Comparison of ENCODE assay signal across 16 mouse cellular contexts in the genomic region with DNA sequence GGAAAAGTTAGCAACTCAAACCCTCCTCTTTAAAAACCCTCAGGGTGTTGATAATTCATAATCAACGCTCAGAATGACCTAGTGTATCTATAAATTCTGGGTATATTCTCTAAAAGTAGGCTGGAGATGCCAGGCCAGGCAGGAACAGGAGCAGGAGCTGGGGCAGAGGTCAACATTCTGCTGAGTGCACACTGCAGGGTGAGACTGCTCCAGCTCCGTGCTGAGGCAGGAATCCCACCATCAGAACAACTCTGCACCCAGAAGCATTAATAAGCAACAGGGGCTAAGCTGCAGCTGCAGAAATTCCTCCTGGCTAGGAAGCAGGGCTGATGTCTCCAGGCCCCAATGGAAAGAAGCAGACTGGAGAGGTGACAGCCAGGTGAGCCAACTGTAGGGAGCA.
DNase-seq lines count a peak whose midpoint lies in the region; ATAC-seq and TF ChIP-seq lines count a peak whose summit lies in the region.
"Had no signal": no experiment of that assay in that cellular context is flagged by ENCODE, and none has a peak within 500 bp of the region (broad histone marks: within the 10 kb centered on the region; RNA-seq: fewer than 3 reads in every experiment).

No protein-coding gene starts in this region.

- no peaks in the 10 kb centered on the region for H3K9me3 ChIP-seq in hindbrain, embryonic 13.5 days
- H3K9me3 ChIP-seq in hindbrain, embryonic 12.5 days (replicated peaks), result no peaks in the 10 kb centered on the region
- no peaks in the 10 kb centered on the region for H3K9me3 ChIP-seq in kidney, postnatal 0 days (replicated peaks; ENCODE audit: low read length)
- H3K9me3 ChIP-seq in neural tube, embryonic 13.5 days, result no peaks in the 10 kb centered on the region
- H3K9me3 ChIP-seq in neural tube, embryonic 15.5 days (replicated peaks), result no peaks in the 10 kb centered on the region
- H3K9me3 ChIP-seq: forebrain, embryonic 15.5 days; heart, embryonic 12.5 days; liver, embryonic 15.5 days; lung, embryonic 15.5 days had no signal

- 0 out of 2 replicates have a peak, but pooled peaks have one; percentile 22 for ATAC-seq in hindbrain, embryonic 13.5 days (ENCODE audit: low FRiP score)
- ATAC-seq in hindbrain, embryonic 12.5 days (ENCODE audit: low FRiP score), result no peak
- ATAC-seq in kidney, postnatal 0 days (replicated peaks; ENCODE audit: low FRiP score, low read depth), result peak; percentile 50; the same call in 1 of the 2 replicates
- no peak for ATAC-seq in neural tube, embryonic 13.5 days (ENCODE audit: low read depth)
- no peak for ATAC-seq in neural tube, embryonic 15.5 days (ENCODE audit: low FRiP score)

- TF ChIP-seq CTCF in kidney, postnatal 0 days (IDR thresholded peaks at IDR 0.05; ENCODE audit: low read depth), result no peak

- H3K4me1 ChIP-seq in hindbrain, embryonic 13.5 days (replicated peaks), result peaks cover 21% of the 10 kb centered on the region
- peaks cover 16% of the 10 kb centered on the region for H3K4me1 ChIP-seq in hindbrain, embryonic 12.5 days
- peaks cover 15% of the 10 kb centered on the region; the same call in 1 of the 2 replicates for H3K4me1 ChIP-seq in kidney, postnatal 0 days (replicated peaks; ENCODE audit: insufficient read depth, low read length)
- H3K4me1 ChIP-seq in neural tube, embryonic 13.5 days (replicated peaks), result peaks cover 38% of the 10 kb centered on the region
- H3K4me1 ChIP-seq in neural tube, embryonic 15.5 days, result peaks cover 23% of the 10 kb centered on the region
- H3K4me1 ChIP-seq: liver, embryonic 15.5 days; lung, embryonic 15.5 days had no signal

- no peak for DNase-seq in kidney, postnatal 0 days (ENCODE audit: low spot score)
- DNase-seq in kidney, postnatal 4 days, result no peak
- DNase-seq in spleen, adult 12 weeks (ENCODE audit: low spot score), result no peak
- DNase-seq: adrenal gland, postnatal 25 days; gastrocnemius, postnatal 10 days; liver; spleen, adult 18-20 months had no signal

- no peaks in the 10 kb centered on the region for H3K36me3 ChIP-seq in hindbrain, embryonic 13.5 days
- no peaks in the 10 kb centered on the region for H3K36me3 ChIP-seq in hindbrain, embryonic 12.5 days
- no peaks in the 10 kb centered on the region for H3K36me3 ChIP-seq in kidney, postnatal 0 days (ENCODE audit: insufficient read depth, low read length)
- no peaks in the 10 kb centered on the region for H3K36me3 ChIP-seq in neural tube, embryonic 13.5 days
- no peaks in the 10 kb centered on the region for H3K36me3 ChIP-seq in neural tube, embryonic 15.5 days
- H3K36me3 ChIP-seq: forebrain, embryonic 15.5 days; heart, embryonic 12.5 days; liver, embryonic 15.5 days; lung, embryonic 15.5 days had no signal

- H3K9ac ChIP-seq in hindbrain, embryonic 13.5 days, result no peak overlapping the region; the same call in 1 of the 2 replicates
- H3K9ac ChIP-seq in hindbrain, embryonic 12.5 days, result no peak overlapping the region
- H3K9ac ChIP-seq in kidney, postnatal 0 days (ENCODE audit: low read depth, low read length), result no peak overlapping the region
- no peak overlapping the region for H3K9ac ChIP-seq in neural tube, embryonic 13.5 days
- no peak overlapping the region for H3K9ac ChIP-seq in neural tube, embryonic 15.5 days (replicated peaks)
- H3K9ac ChIP-seq: forebrain, embryonic 15.5 days; heart, embryonic 12.5 days; liver, embryonic 15.5 days; lung, embryonic 15.5 days had no signal

- H3K27ac ChIP-seq in hindbrain, embryonic 13.5 days, result no peak overlapping the region
- H3K27ac ChIP-seq in hindbrain, embryonic 12.5 days, result no peak overlapping the region
- H3K27ac ChIP-seq in kidney, postnatal 0 days, result 0 out of 2 replicates have a peak overlapping the region, but pooled peaks have one; percentile 14
- peak overlapping the region; percentile 18; the same call in 1 of the 2 replicates for H3K27ac ChIP-seq in neural tube, embryonic 13.5 days (replicated peaks)
- no peak overlapping the region; the same call in 1 of the 2 replicates for H3K27ac ChIP-seq in neural tube, embryonic 15.5 days (replicated peaks)
- H3K27ac ChIP-seq: forebrain, embryonic 15.5 days; liver, embryonic 15.5 days; lung, embryonic 15.5 days had no signal

- no peak overlapping the region for H3K4me2 ChIP-seq in hindbrain, embryonic 13.5 days
- H3K4me2 ChIP-seq in hindbrain, embryonic 12.5 days (replicated peaks), result no peak overlapping the region
- H3K4me2 ChIP-seq in kidney, postnatal 0 days (ENCODE audit: low read length), result no peak overlapping the region
- H3K4me2 ChIP-seq in neural tube, embryonic 13.5 days, result no peak overlapping the region
- H3K4me2 ChIP-seq in neural tube, embryonic 15.5 days, result no peak overlapping the region
- H3K4me2 ChIP-seq: forebrain, embryonic 15.5 days; heart, embryonic 12.5 days; liver, embryonic 15.5 days; lung, embryonic 15.5 days had no signal

- H3K4me3 ChIP-seq in hindbrain, embryonic 13.5 days, result no peak overlapping the region
- H3K4me3 ChIP-seq in hindbrain, embryonic 12.5 days, result no peak overlapping the region
- no peak overlapping the region for H3K4me3 ChIP-seq in kidney, postnatal 0 days (replicated peaks; ENCODE audit: low read depth, low read length)
- no peak overlapping the region for H3K4me3 ChIP-seq in neural tube, embryonic 13.5 days
- no peak overlapping the region for H3K4me3 ChIP-seq in neural tube, embryonic 15.5 days (replicated peaks)
- H3K4me3 ChIP-seq: forebrain, embryonic 15.5 days; heart, embryonic 12.5 days; liver, embryonic 15.5 days; lung, embryonic 15.5 days; myocyte had no signal

- WGBS in hindbrain, embryonic 13.5 days, result 49% methylated on average over 2 of the region's 2 CpGs
- WGBS in hindbrain, embryonic 12.5 days, result 35% methylated on average over 2 of the region's 2 CpGs
- 16% methylated on average over 2 of the region's 2 CpGs for WGBS in kidney, postnatal 0 days
- WGBS in neural tube, embryonic 13.5 days, result 48% methylated on average over 2 of the region's 2 CpGs
- WGBS in neural tube, embryonic 15.5 days, result 44% methylated on average over 2 of the region's 2 CpGs

- H3K27me3 ChIP-seq in hindbrain, embryonic 13.5 days, result 0 out of 2 replicates have a peak, but pooled peaks cover 2% of the 10 kb centered on the region
- no peaks in the 10 kb centered on the region for H3K27me3 ChIP-seq in hindbrain, embryonic 12.5 days
- H3K27me3 ChIP-seq in kidney, postnatal 0 days (ENCODE audit: insufficient read depth, low read length), result no peaks in the 10 kb centered on the region
- H3K27me3 ChIP-seq in neural tube, embryonic 13.5 days, result no peaks in the 10 kb centered on the region
- H3K27me3 ChIP-seq in neural tube, embryonic 15.5 days (replicated peaks), result no peaks in the 10 kb centered on the region
- H3K27me3 ChIP-seq: forebrain, embryonic 15.5 days; heart, embryonic 12.5 days; liver, embryonic 15.5 days; lung, embryonic 15.5 days had no signal

Comparison
In these comparisons a context has a peak if more than half of its experiments do, and no peak if none do; other contexts are left out.
1. ATAC-seq: peak in hindbrain, embryonic 13.5 days (single experiment) and kidney, postnatal 0 days (single experiment); none in hindbrain, embryonic 12.5 days (single experiment), neural tube, embryonic 13.5 days (single experiment) and neural tube, embryonic 15.5 days (single experiment).
2. H3K27ac ChIP-seq: peak in kidney, postnatal 0 days (single experiment) and neural tube, embryonic 13.5 days (single experiment); none in hindbrain, embryonic 13.5 days (single experiment), hindbrain, embryonic 12.5 days (single experiment) and neural tube, embryonic 15.5 days (single experiment).